In the genomic region with DNA sequence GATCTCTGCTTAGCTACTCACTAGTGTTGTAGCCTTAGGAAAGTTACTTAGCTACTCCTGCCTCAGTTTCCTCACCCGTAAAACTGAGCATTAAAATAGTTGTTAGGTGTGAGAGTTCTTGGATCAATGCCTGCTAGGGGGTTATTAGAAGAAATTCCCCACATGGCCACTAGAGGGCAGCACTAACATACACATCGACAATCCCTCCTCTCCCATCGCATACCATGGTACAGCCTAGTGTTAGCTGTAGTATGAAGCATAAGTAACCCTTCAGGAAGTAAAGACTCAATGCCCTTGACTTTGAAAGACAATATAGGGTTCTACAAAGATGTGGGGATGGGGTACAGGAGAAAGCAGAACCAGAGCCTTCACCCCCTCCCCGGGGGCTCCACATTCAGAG, we compare ENCODE assay signal across 8 mouse cellular contexts. TPM values are rescaled to one million over a fixed set of nuclear protein-coding genes. Genes with fewer than 3 reads are reported as not detected.
A peak's percentile ranks its signal among the peaks of the same experiment; 100 is the strongest.
DNase-seq lines count a peak whose midpoint lies in the region; ATAC-seq and TF ChIP-seq lines count a peak whose summit lies in the region.

No protein-coding gene starts in this region.

- no peak overlapping the region for H3K9ac ChIP-seq in midbrain, embryonic 12.5 days (replicated peaks)
- no peak overlapping the region for H3K9ac ChIP-seq in stomach, postnatal 0 days (ENCODE audit: low read length)

- no peak for TF ChIP-seq EP300 in stomach, postnatal 0 days (optimal IDR thresholded peaks at IDR 0.05)

- H3K27me3 ChIP-seq in midbrain, embryonic 12.5 days: peaks cover 7% of the 10 kb centered on the region; the same call in 1 of the 2 replicates
- H3K27me3 ChIP-seq in stomach, postnatal 0 days (ENCODE audit: control insufficient read depth, insufficient read depth, low read length): no peaks in the 10 kb centered on the region

- peak; percentile 58 for DNase-seq in adrenal gland, postnatal 10 days
- no peak for DNase-seq in adrenal gland, postnatal 25 days
- DNase-seq in ES-CJ7 (ENCODE audit: low read depth, low spot score): peak; percentile 84
- DNase-seq in cerebellum, postnatal 14 days: peak; percentile 71 to 73
- peak; percentile 28 to 65 for DNase-seq in heart, postnatal 14 days
- peak; percentile 69 to 77 for DNase-seq in left cerebral cortex, postnatal 14 days (ENCODE audit: low spot score in 2 of 2)
- peak; percentile 74 for DNase-seq in stomach, postnatal 0 days (ENCODE audit: low spot score)

- H3K4me2 ChIP-seq in midbrain, embryonic 12.5 days (replicated peaks): no peak overlapping the region
- no peak overlapping the region for H3K4me2 ChIP-seq in stomach, postnatal 0 days (replicated peaks; ENCODE audit: low read depth)

- peak; percentile 97 for TF ChIP-seq CTCF in stomach, postnatal 0 days (IDR thresholded peaks at IDR 0.05; ENCODE audit: low read depth)

- 36% methylated on average over 4 of the region's 4 CpGs for WGBS in midbrain, embryonic 12.5 days
- 27% methylated on average over 4 of the region's 4 CpGs for whole genome bisulfite sequencing in stomach, postnatal 0 days

- no peak overlapping the region for H3K4me3 ChIP-seq in midbrain, embryonic 12.5 days
- no peak overlapping the region for H3K4me3 ChIP-seq in stomach, postnatal 0 days (ENCODE audit: low read depth, low read length)

- no peaks in the 10 kb centered on the region for H3K4me1 ChIP-seq in midbrain, embryonic 12.5 days
- H3K4me1 ChIP-seq in stomach, postnatal 0 days (replicated peaks; ENCODE audit: control insufficient read depth, insufficient read depth): no peaks in the 10 kb centered on the region

- intact Hi-C loops in heart, postnatal 14 days (cut with DNase I): loop anchor here (1.0 kb wide), 1 partner anchor 162 kb away; no protein-coding TSS in a partner anchor
- intact Hi-C loops in left cerebral cortex, postnatal 14 days (cut with DNase I): loop anchor here (5.0 to 10.0 kb wide), 3 partner anchors 157 to 374 kb away; no protein-coding TSS in a partner anchor

- no peaks in the 10 kb centered on the region for H3K9me3 ChIP-seq in midbrain, embryonic 12.5 days
- H3K9me3 ChIP-seq in stomach, postnatal 0 days (ENCODE audit: control insufficient read depth, low read length): no peaks in the 10 kb centered on the region

- H3K27ac ChIP-seq in midbrain, embryonic 12.5 days (replicated peaks): no peak overlapping the region
- H3K27ac ChIP-seq in stomach, postnatal 0 days (replicated peaks): no peak overlapping the region

- peak; percentile 73 for ATAC-seq in midbrain, embryonic 12.5 days (ENCODE audit: low FRiP score, low read depth)
- ATAC-seq in stomach, postnatal 0 days (ENCODE audit: low FRiP score, low TSS enrichment): peak; percentile 65

- no peaks in the 10 kb centered on the region for H3K36me3 ChIP-seq in midbrain, embryonic 12.5 days
- no peaks in the 10 kb centered on the region for H3K36me3 ChIP-seq in stomach, postnatal 0 days (ENCODE audit: control insufficient read depth, insufficient read depth, low read length)

RNA-seq across cellular contexts. Expression of a gene that starts 1.7 kb away (rescaled TPM):
- under 1 TPM; 0.12 to 0.24 TPM for total RNA-seq in adrenal gland, postnatal 10 days (2021)
- total RNA-seq in adrenal gland, postnatal 25 days (2021): 0.09 and 0.29 TPM in 2 replicates
- total RNA-seq in heart, postnatal 14 days (2021): under 1 TPM; 0.22 to 0.88 TPM
- under 1 TPM; 0.36 to 0.51 TPM for total RNA-seq in left cerebral cortex, postnatal 14 days (2021)
- not detected in 2 replicates for polyA plus RNA-seq in midbrain, embryonic 12.5 days (2016; fragmentation: Nextera tagmentation; extraction: Ambion mirVana)
- 0.10 and 0.22 TPM in 2 replicates for polyA plus RNA-seq in stomach, postnatal 0 days (2015; fragmentation: Nextera tagmentation; extraction: Ambion mirVana)

RNA-seq across cellular contexts. Expression of a gene that starts 55.5 kb away (rescaled TPM):
- 100 to 1,000 TPM in 1 of 2 experiments, 10 to 100 TPM in 1; 93.9 to 145 TPM for total RNA-seq in adrenal gland, postnatal 10 days (2021)
- 98.9 and 118 TPM in 2 replicates for total RNA-seq in adrenal gland, postnatal 25 days (2021)
- 100 to 1,000 TPM; 168 to 178 TPM for total RNA-seq in heart, postnatal 14 days (2021)
- total RNA-seq in left cerebral cortex, postnatal 14 days (2021): 10 to 100 TPM; 48.8 to 60.8 TPM
- 55.4 and 57.7 TPM in 2 replicates for polyA plus RNA-seq in midbrain, embryonic 12.5 days (2016; fragmentation: Nextera tagmentation; extraction: Ambion mirVana)
- 224 and 255 TPM in 2 replicates for polyA plus RNA-seq in stomach, postnatal 0 days (2015; fragmentation: Nextera tagmentation; extraction: Ambion mirVana)
